Mouse (Mus musculus) limb, embryonic 13.5 days (tissue): ENCODE data around the gene Efcab14. TPM values are rescaled to one million over a fixed set of nuclear protein-coding genes. Genes with fewer than 3 reads are reported as not detected.

ENCODE experiments used
- ATAC-seq: fragments of 200-750 bp; cut with Nextera tagmentation; 2 replicates; pipeline ENCODE4 v1.8.0; 2017; ENCODE audit warnings: low read depth, moderate number of reproducible peaks, moderate TSS enrichment; ENCODE audit not compliant: low FRiP score
- H3K27ac ChIP-seq: fragments of 300-500 bp; sonication (generic); 2 replicates; pipeline ENCODE4 v1.5.1; 2015; ENCODE audit warnings: inconsistent platforms, mild to moderate bottlenecking, moderate library complexity
- H3K27me3 ChIP-seq: fragments of 300-500 bp; sonication (generic); 2 replicates; pipeline ENCODE4 v1.6.1; 2015; ENCODE audit warnings: mild to moderate bottlenecking, inconsistent platforms
- H3K36me3 ChIP-seq: fragments of 300-500 bp; sonication (generic); 2 replicates; pipeline ENCODE4 v1.6.1; 2015; ENCODE audit warnings: inconsistent platforms, mild to moderate bottlenecking, moderate library complexity
- H3K4me1 ChIP-seq: fragments of 300-500 bp; sonication (generic); 2 replicates; pipeline ENCODE4 v1.6.1; 2015; ENCODE audit warnings: inconsistent platforms
- H3K4me2 ChIP-seq: fragments of 300-500 bp; sonication (generic); replicated peaks from 2 replicates; pipeline ENCODE4 v1.6.1; 2015; ENCODE audit warnings: inconsistent platforms, mild to moderate bottlenecking, moderate library complexity
- H3K4me3 ChIP-seq: fragments of 300-500 bp; sonication (generic); 2 replicates; pipeline ENCODE4 v1.5.1; 2015; ENCODE audit warnings: moderate library complexity, mild to moderate bottlenecking, inconsistent platforms
- H3K9ac ChIP-seq: fragments of 300-500 bp; sonication (generic); 2 replicates; pipeline ENCODE4 v1.6.1; 2015; ENCODE audit warnings: mild to moderate bottlenecking, inconsistent platforms
- H3K9me3 ChIP-seq: fragments of 300-500 bp; sonication (generic); 2 replicates; pipeline ENCODE4 v1.6.1; 2016; ENCODE audit warnings: inconsistent platforms
- WGBS: fragments of 180-500 bp; shearing (Covaris S2); methylation state at CpG from one replicate; pipeline ENCODE4 v1.1.7; 2015; 5-methylcytosine and 5-hydroxymethylcytosine counted together
- polyA plus RNA-seq: library from polyadenylated mRNA; unstranded; fragments of >200 nt; fragmentation: Nextera tagmentation; extraction: Ambion mirVana; gene quantifications from 2 replicates; pipeline ENCODE4 v1.2.1, GENCODE M21; 2015

Gene Efcab14
- polyA plus RNA-seq, 1 experiment from 2014 or later = 32.1 TPM

DNA sequence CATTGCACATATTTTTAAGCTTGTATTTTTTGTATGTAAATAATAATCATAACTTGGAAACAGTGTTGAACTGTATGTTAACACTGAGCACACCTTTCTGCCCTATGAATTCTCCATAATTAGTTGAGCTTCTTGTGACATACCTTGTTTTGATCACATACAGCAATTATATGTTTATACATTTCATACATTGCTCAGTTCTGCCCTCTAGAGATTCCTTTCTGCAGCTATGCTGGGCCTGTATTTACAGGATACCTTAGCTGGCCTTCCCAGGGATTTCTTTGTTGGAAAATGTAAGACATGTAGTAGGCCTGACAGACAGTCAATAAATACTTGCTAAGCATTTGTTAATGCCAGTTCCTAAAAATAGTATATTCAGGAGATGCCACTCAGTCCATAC is 5.1 kb downstream of the Efcab14 start:
- Histone ChIP-seq H3K4me3 (no peak overlapping the region), H3K27me3 (no peaks in the 10 kb centered on the region), H3K9ac (no peak overlapping the region), H3K4me1 (peaks cover 20% of the 10 kb centered on the region), H3K4me2 (no peak overlapping the region), H3K27ac (no peak overlapping the region), H3K36me3 (peaks cover 54% of the 10 kb centered on the region), H3K9me3 (no peaks in the 10 kb centered on the region)
- no peak for ATAC-seq

DNA sequence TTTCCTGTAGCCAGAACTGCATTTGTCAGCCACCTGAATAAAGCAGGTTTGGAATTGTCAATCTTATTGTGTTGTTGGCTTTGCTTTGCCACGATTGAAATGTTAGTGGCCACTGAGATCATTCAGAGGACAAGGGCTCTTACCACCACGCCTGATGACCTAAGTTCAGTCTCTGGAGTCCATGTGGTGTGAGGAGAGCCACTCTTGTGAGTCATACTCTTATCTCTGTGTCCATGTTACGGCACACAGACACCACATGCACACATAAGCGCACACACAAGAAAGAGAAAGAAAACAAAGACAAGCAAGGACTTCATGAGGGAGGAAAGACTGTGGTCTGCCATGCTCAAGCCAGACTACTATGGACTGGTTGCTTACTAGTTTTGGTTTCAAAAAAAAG is 5.6 kb downstream of the Efcab14 start:
- ATAC-seq = no peak
- peaks cover 20% of the 10 kb centered on the region for H3K4me1 ChIP-seq
- H3K4me2 ChIP-seq = no peak overlapping the region
- no peaks in the 10 kb centered on the region for H3K27me3 ChIP-seq
- H3K9ac ChIP-seq = no peak overlapping the region
- H3K27ac ChIP-seq = no peak overlapping the region
- 88% methylated on average over 4 of the region's 4 CpGs for WGBS
- H3K36me3 ChIP-seq = peaks cover 56% of the 10 kb centered on the region
- no peaks in the 10 kb centered on the region for H3K9me3 ChIP-seq
- H3K4me3 ChIP-seq = no peak overlapping the region

DNA sequence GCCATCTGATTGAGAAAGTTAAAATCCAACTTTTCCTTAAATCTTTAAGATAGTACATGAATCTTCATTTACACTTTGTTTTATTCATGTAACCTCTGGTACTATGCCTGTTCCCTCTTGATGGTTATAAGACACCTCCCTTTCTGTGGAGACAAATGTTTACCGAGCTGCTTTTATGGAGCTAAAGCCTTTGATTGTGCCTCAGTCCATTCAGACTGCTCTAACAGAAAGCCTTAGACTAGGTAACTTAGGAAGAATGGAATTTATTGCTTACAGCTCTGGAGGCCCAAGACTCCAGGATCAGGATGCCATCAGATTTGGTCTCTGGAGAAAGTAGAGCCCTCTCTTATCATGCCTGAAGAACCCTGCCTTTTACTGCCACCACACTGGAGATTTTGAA is 10.6 kb downstream of the Efcab14 start:
- Histone ChIP-seq H3K9me3 (no peaks in the 10 kb centered on the region), H3K4me2 (no peak overlapping the region), H3K9ac (no peak overlapping the region), H3K4me1 (peaks cover 16% of the 10 kb centered on the region), H3K4me3 (no peak overlapping the region), H3K36me3 (peaks cover 54% of the 10 kb centered on the region), H3K27ac (no peak overlapping the region), H3K27me3 (no peaks in the 10 kb centered on the region)
- ATAC-seq = no peak
- 2% methylated on average over 1 of the region's 1 CpGs for WGBS

DNA sequence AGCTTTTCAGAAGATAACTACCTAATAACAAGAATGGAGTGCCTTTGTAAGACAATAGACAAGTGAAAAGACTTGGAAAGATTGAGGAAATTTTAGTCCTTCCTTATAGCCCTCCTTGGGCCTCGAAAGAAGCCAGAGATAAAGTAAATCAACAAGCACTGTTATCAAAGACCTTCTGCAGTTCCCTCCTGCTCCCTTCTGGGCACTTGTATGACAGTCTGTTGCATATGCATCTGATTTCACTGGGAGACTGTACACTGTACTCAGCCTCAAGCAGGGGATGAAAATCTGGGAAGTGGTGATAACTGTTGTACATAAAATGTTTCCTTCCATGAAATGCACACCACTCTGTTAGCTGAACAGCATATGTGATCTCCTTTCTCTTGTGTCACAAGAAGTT is 11.8 kb downstream of the Efcab14 start:
- peaks cover 51% of the 10 kb centered on the region for H3K36me3 ChIP-seq
- no peaks in the 10 kb centered on the region for H3K9me3 ChIP-seq
- H3K4me2 ChIP-seq = no peak overlapping the region
- peaks cover 19% of the 10 kb centered on the region for H3K4me1 ChIP-seq
- H3K27ac ChIP-seq = no peak overlapping the region
- no peak overlapping the region for H3K9ac ChIP-seq
- no peak overlapping the region for H3K4me3 ChIP-seq
- H3K27me3 ChIP-seq = no peaks in the 10 kb centered on the region
- WGBS = 77% methylated on average over 1 of the region's 1 CpGs
- no peak for ATAC-seq

DNA sequence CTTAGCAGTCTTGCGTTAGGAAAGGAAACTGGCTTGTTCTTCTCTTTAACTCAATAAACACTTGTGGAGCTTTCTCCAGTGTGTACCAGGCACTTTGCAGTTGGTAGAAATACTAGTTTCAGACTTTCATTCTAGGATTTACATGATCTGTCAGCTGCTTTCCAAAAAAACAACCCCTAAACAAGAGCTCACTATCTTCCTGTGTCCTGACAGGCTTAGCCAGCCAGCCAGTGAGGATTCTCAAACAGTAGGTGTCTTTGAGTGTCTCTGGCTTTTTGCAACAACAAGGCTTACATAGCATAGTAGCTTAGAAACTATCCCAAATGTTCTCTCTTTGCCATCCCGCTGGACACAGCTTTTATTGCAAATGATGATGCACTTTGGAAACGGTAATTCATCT is 16.6 kb downstream of the Efcab14 start:
- ATAC-seq = no peak
- no peak overlapping the region for H3K9ac ChIP-seq
- peaks cover 41% of the 10 kb centered on the region for H3K36me3 ChIP-seq
- H3K9me3 ChIP-seq = no peaks in the 10 kb centered on the region
- H3K27ac ChIP-seq = no peak overlapping the region
- no peak overlapping the region for H3K4me2 ChIP-seq
- H3K4me1 ChIP-seq = peaks cover 10% of the 10 kb centered on the region
- H3K27me3 ChIP-seq = no peaks in the 10 kb centered on the region
- H3K4me3 ChIP-seq = no peak overlapping the region
- 83% methylated on average over 3 of the region's 3 CpGs for WGBS

DNA sequence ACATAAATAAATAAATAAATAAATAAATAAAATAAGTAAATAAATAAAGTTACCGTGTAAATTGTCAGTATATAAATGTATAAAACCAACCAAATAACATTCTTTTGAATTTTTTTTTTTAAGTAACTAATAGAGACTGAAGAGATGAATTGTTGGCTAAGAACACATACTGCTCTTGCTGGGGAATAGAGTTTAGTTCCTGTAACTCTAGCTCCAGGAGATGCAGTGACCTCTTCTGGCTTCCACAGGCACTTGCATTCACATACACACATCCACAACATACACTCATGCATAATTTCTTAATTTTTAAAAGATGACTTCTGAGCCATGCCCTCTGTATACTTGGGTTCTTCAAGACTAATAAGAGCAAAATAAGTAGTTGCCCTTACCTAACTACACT is 17.3 kb downstream of the Efcab14 start:
- Histone ChIP-seq H3K9me3 (no peaks in the 10 kb centered on the region), H3K27me3 (no peaks in the 10 kb centered on the region), H3K4me3 (no peak overlapping the region), H3K27ac (no peak overlapping the region), H3K36me3 (peaks cover 43% of the 10 kb centered on the region), H3K4me2 (no peak overlapping the region), H3K9ac (no peak overlapping the region), H3K4me1 (peaks cover 10% of the 10 kb centered on the region)
- WGBS = 91% methylated on average over 1 of the region's 1 CpGs
- no peak for ATAC-seq

DNA sequence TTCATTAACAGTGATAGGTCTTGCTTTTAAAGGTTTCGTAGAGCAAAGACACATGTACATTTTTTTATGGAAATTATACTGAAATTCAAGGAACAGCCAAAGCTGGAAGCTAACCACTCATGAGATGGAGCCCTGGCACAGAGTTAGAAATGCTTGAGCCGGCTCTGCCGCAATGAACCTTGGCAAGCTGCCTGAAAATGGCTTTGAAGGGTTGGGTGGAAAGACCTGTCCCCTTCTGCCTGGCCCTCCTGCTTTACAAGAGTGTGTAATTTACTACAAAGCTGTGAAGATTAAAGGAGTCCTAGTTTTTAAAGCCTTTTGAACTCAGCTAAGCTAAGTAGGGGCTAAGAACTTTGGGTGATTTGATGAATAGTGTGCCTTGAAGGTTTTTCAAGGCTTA is 23.7 kb downstream of the Efcab14 start:
- Histone ChIP-seq H3K9ac (no peak overlapping the region), H3K4me3 (no peak overlapping the region), H3K4me1 (0 out of 2 replicates have a peak, but pooled peaks cover 3% of the 10 kb centered on the region), H3K27ac (no peak overlapping the region), H3K4me2 (no peak overlapping the region), H3K27me3 (no peaks in the 10 kb centered on the region), H3K36me3 (peaks cover 61% of the 10 kb centered on the region), H3K9me3 (no peaks in the 10 kb centered on the region)
- WGBS = 23% methylated on average over 3 of the region's 3 CpGs
- ATAC-seq = no peak; the same call in 1 of the 2 replicates

DNA sequence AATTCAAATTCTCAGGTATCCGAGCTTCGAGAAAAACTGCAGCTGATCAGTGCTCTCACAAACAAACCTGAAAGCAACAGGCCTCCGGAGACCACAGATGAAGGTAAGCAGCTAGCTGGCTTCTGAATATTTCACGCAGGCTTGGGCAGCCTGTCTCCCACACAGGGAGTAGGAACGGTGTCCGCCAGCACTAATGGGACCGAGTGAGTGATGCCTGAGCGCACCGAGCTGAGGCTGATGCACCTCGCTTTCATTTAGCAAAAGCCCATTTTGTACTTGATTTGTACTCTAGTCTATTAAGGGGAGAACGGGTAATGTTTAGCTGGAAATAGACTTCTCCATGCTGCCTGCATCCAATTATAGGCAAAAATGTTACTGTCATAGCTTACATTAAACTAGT is 27.0 kb downstream of the Efcab14 start:
- Histone ChIP-seq H3K27me3 (no peaks in the 10 kb centered on the region), H3K9ac (no peak overlapping the region), H3K4me1 (0 out of 2 replicates have a peak, but pooled peaks cover 3% of the 10 kb centered on the region), H3K4me2 (no peak overlapping the region), H3K4me3 (no peak overlapping the region), H3K27ac (no peak overlapping the region), H3K36me3 (peaks cover 67% of the 10 kb centered on the region), H3K9me3 (no peaks in the 10 kb centered on the region)
- 87% methylated on average over 11 of the region's 11 CpGs for WGBS
- no peak for ATAC-seq

DNA sequence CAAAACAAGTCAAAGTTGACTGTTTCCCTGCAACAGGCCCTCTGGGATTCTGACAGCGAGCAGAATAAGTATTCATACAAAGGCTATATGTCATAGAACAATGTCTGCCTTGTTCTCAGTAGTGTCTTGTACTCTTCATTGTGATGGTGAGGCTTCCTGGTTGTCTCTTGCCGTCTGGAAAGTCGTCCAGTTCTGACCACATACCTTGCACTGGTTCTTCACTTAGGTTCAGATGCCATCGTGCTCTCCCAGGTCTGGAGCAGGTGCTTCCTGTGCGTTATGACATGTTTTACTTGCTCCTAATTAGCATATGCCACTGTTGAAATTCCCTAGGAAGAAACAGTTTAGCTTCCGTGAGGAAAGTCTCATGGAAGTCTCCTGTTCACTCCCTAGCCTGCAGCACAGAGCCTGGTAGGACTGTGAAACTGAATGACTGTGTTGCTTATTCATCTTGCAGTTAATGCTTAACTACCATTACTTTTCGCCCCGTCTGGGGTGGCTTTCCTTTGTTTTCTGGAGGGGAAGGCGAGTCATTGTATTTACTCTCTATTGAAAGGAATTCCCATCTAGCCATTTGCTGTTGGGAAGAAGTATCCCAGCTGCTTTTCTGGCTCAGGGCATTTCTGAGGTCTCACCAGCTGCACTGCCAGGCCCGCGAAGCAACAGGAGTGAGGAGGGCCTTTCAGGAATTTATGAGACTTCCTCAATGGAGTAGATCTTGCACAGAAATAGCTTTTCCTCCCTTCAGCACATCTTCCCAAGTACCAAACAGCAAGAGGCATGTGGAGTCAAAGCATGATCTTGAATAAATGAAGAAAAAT is 30.3 kb downstream of the Efcab14 start:
- Histone ChIP-seq H3K9ac (no peak overlapping the region), H3K27ac (no peak overlapping the region), H3K4me1 (no peaks in the 10 kb centered on the region), H3K9me3 (no peaks in the 10 kb centered on the region), H3K4me3 (no peak overlapping the region), H3K36me3 (peaks cover 67% of the 10 kb centered on the region), H3K4me2 (no peak overlapping the region), H3K27me3 (no peaks in the 10 kb centered on the region)
- 67% methylated on average over 11 of the region's 11 CpGs for WGBS
- ATAC-seq = no peak

DNA sequence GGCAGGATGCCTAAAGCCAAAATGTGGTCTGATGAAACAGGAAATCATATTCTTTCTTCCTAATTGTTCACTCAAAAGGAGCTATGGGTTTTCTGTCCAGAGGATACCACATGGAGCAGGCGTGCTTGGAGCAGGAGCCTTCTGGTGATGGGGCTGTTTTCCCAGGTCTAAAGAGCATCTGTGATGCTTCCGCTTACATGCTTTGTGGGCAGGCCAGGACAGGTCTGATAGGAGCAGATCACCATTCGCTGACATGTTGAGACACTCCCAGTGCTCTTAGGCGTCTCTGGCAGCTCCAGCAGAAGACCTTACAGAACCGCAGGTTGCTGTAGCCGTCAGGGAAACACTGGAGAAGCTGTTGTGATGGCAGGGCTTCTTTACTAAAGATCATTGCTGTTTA is 37.5 kb downstream of the Efcab14 start:
- Histone ChIP-seq H3K4me1 (no peaks in the 10 kb centered on the region), H3K9me3 (no peaks in the 10 kb centered on the region), H3K27ac (no peak overlapping the region), H3K4me2 (no peak overlapping the region), H3K4me3 (no peak overlapping the region), H3K9ac (no peak overlapping the region), H3K36me3 (peaks cover 52% of the 10 kb centered on the region), H3K27me3 (no peaks in the 10 kb centered on the region)
- 84% methylated on average over 6 of the region's 6 CpGs for WGBS
- ATAC-seq = no peak

DNA sequence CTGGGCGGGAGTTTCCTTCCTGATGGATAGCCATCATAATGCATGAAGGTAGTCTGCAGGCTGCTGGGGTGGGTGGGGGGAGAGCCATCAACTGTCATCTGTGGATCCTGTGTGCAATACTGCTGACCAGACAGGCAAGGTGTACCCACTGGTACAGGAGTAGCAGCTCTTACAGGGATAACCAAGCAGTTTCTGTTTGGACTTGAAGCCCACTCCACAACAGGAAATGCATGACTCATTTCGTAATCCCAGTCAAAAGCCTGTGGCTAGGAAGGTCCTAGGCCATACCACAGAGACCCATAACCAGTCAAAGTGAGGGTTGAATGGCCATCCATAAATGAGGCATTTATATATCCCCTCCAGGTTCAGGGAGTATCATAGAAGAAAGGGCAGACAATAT is 40.1 kb downstream of the Efcab14 start:
- 91% methylated on average over 2 of the region's 2 CpGs for WGBS

DNA sequence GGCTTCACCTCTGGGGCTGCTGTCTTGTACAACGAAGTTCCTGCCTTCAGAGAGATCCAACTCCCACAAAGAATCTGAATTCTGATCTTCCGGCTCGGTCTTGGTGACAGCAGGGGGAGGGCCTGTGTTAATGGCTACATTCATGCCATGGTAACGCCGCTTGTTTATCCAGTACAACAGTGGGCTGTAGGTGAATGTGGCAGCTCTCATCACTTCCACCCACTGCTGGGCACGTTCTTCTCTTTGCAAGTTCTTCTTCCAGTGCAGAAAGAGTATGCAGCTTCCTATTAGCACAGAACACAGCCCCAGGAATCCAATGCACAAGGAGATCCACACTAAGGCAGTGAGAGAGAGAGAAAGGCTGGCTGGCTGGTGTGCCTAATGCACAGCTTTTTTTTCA is 42.7 kb downstream of the Efcab14 start:
- Histone ChIP-seq H3K9ac (no peak overlapping the region), H3K4me1 (peaks cover 7% of the 10 kb centered on the region), H3K36me3 (peaks cover 21% of the 10 kb centered on the region), H3K27me3 (no peaks in the 10 kb centered on the region), H3K4me2 (no peak overlapping the region), H3K27ac (no peak overlapping the region), H3K4me3 (no peak overlapping the region), H3K9me3 (no peaks in the 10 kb centered on the region)
- ATAC-seq = no peak
- 54% methylated on average over 6 of the region's 6 CpGs for WGBS

More for the DNA sequence above, 40.1 kb downstream of the Efcab14 start:
- no peak overlapping the region for H3K4me3 ChIP-seq
- H3K36me3 ChIP-seq = peaks cover 42% of the 10 kb centered on the region
- H3K4me1 ChIP-seq = no peaks in the 10 kb centered on the region
- H3K27ac ChIP-seq = no peak overlapping the region
- H3K27me3 ChIP-seq = no peaks in the 10 kb centered on the region
- no peak overlapping the region for H3K4me2 ChIP-seq
- H3K9ac ChIP-seq = no peak overlapping the region
- no peaks in the 10 kb centered on the region for H3K9me3 ChIP-seq
- ATAC-seq = no peak

DNA sequence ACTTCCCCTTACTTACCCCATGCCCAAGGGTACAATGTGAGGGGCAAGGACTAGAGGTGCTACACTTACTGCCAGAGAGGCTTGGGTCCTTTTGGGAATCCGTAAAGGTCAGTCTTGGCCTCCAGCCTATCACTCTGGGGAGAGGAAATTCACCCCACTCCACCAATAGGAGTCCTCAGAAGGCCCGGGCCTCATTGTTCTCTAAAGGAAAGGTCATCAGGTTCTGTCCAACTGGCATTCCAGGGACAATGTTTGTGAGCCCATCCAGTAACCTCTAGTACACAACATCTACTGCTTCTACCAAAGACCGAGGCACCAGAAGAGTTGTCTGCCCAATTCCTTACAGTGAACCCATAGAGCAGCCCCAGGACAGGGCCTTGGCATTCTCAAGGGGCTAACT is 43.4 kb downstream of the Efcab14 start, which contains the start of gene Tex38:
Tex38 (minus strand) TSS at position 101 of the 400 bp plus-strand sequence.
- Histone ChIP-seq H3K4me1 (peaks cover 14% of the 10 kb centered on the region), H3K9ac (no peak within 1 kb of the TSS), H3K9me3 (no peaks in the 10 kb centered on the region), H3K4me3 (no peak within 1 kb of the TSS), H3K4me2 (no peak within 1 kb of the TSS), H3K36me3 (peaks cover 21% of the 10 kb centered on the region), H3K27me3 (no peaks in the 10 kb centered on the region), H3K27ac (no peak within 1 kb of the TSS)
- 82% methylated on average over 3 of the region's 3 CpGs for WGBS
- ATAC-seq = no peak
